Mouse (Mus musculus): ENCODE results near the gene Yipf2. TPM values are rescaled to one million over a fixed set of nuclear protein-coding genes. Genes with fewer than 3 reads are reported as not detected.

The Yipf2 gene
- polyA plus RNA-seq, 1 experiment from 2014 or later, result 34.7 TPM

- H3K27ac ChIP-seq (ENCODE audit: low read length), result no peak overlapping the region
- no peaks in the 10 kb centered on the region for H3K9me3 ChIP-seq (ENCODE audit: control insufficient read depth, low read length)
- 83% methylated on average over 8 of the region's 8 CpGs for WGBS
- no peak for ATAC-seq
- no peak overlapping the region for H3K4me2 ChIP-seq (ENCODE audit: low read depth, low read length)
- no peaks in the 10 kb centered on the region for H3K27me3 ChIP-seq (replicated peaks; ENCODE audit: control insufficient read depth, insufficient read depth, low read length)
- no peak overlapping the region for H3K4me3 ChIP-seq (ENCODE audit: low read length)
- H3K4me1 ChIP-seq (ENCODE audit: control insufficient read depth, insufficient read depth, low read length), result no peaks in the 10 kb centered on the region
- H3K9ac ChIP-seq (ENCODE audit: low read depth, low read length), result no peak overlapping the region
- H3K36me3 ChIP-seq (ENCODE audit: control insufficient read depth, insufficient read depth, low read length), result 0 out of 2 replicates have a peak, but pooled peaks cover 8% of the 10 kb centered on the region
Measured at GRCm38 (mm10) chr9:21568657-21569255, 23.9 kb downstream of the Yipf2 start.

DNA sequence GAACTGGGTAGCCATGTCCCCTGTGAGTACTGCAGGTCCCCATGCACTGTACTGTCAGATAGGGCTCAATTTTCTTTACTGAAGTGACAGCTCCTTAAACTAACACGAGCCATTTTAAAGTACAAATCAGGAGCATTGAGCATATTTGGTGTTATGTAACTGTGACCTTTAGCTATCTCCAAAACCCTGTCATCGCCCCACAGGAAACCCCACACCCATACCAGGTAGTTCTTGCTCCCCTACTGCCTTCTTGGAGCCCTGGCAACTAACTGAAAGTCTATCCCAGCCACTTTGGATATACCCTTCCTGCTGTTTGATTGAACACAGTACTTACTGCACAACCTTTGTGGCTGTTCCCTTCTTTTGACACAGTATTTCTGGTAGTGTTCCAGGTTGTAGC is 25.6 kb downstream of the Yipf2 start:
- H3K9me3 ChIP-seq (ENCODE audit: control insufficient read depth, low read length), result no peaks in the 10 kb centered on the region
- H3K9ac ChIP-seq (ENCODE audit: low read depth, low read length), result no peak overlapping the region
- H3K27me3 ChIP-seq (replicated peaks; ENCODE audit: control insufficient read depth, insufficient read depth, low read length), result no peaks in the 10 kb centered on the region
- no peaks in the 10 kb centered on the region for H3K4me1 ChIP-seq (ENCODE audit: control insufficient read depth, insufficient read depth, low read length)
- no peak overlapping the region for H3K4me3 ChIP-seq (ENCODE audit: low read length)
- 86% methylated on average over 2 of the region's 2 CpGs for WGBS
- H3K36me3 ChIP-seq (ENCODE audit: control insufficient read depth, insufficient read depth, low read length), result 0 out of 2 replicates have a peak, but pooled peaks cover 8% of the 10 kb centered on the region
- no peak overlapping the region for H3K4me2 ChIP-seq (ENCODE audit: low read depth, low read length)
- no peak for ATAC-seq
- no peak overlapping the region for H3K27ac ChIP-seq (ENCODE audit: low read length)

DNA sequence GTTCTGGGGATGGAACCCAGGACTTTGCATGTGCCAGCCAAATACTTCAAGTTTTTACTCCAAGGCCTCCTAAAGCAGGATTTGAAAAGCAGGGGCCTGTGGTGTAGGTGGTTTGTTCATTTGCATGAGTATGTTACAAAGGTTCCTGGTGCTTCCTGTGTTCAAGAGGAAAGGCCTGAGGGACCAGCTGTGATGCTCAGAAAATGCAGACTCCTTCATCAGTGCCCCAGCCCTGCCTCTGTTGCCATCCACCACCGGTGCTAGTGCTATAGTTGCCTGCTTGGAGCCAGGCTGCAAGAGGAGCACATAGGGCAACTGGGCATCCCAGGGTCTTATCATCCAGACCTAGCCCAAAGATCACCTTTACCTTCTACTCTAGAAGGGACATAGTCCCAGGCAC is 26.1 kb downstream of the Yipf2 start:
- H3K36me3 ChIP-seq (ENCODE audit: control insufficient read depth, insufficient read depth, low read length), result 0 out of 2 replicates have a peak, but pooled peaks cover 7% of the 10 kb centered on the region
- no peaks in the 10 kb centered on the region for H3K9me3 ChIP-seq (ENCODE audit: control insufficient read depth, low read length)
- WGBS, result 88% methylated on average over 1 of the region's 1 CpGs
- no peaks in the 10 kb centered on the region for H3K4me1 ChIP-seq (ENCODE audit: control insufficient read depth, insufficient read depth, low read length)
- no peak overlapping the region for H3K4me2 ChIP-seq (ENCODE audit: low read depth, low read length)
- H3K9ac ChIP-seq (ENCODE audit: low read depth, low read length), result no peak overlapping the region
- no peak overlapping the region for H3K4me3 ChIP-seq (ENCODE audit: low read length)
- no peaks in the 10 kb centered on the region for H3K27me3 ChIP-seq (replicated peaks; ENCODE audit: control insufficient read depth, insufficient read depth, low read length)
- ATAC-seq, result no peak
- no peak overlapping the region for H3K27ac ChIP-seq (ENCODE audit: low read length)

DNA sequence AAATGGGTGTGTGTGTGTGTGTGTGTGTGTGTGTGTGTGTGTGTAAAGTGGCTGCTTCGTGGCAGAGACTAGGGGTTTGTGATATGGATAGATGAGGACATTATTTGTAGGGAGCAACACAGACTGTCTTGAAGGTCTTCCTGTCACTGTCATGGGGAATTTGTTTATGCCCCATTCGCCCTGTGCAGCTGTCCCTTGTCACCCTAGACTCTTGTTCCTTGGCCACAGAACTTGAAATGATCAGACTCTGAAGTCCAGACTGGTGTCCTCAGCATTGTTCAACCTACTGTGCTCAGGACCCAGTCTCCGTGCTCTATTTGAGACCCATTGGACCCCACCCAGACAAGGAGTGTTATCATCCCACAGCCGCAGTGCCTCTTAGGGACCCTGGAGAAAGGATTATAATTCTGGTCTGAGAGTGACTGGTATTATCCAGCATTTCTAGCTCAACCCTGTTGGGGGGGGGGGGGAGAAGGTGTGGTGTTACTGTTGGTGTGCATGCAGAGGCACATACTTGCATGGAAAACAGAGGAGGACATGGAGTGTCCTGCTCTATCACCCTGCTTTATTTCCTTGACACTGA is 27.5 kb downstream of the Yipf2 start:
- 73% methylated on average over 4 of the region's 4 CpGs for WGBS
- H3K36me3 ChIP-seq (ENCODE audit: control insufficient read depth, insufficient read depth, low read length), result no peaks in the 10 kb centered on the region
- ATAC-seq, result no peak

GRCm38 (mm10) chr9:21564420-21564819 is 28.2 kb downstream of the Yipf2 start:
- ATAC-seq, result no peak
- whole genome bisulfite sequencing, result 63% methylated on average over 1 of the region's 1 CpGs
- Histone ChIP-seq H3K4me3 (ENCODE audit: low read length) (no peak overlapping the region), H3K4me2 (ENCODE audit: low read depth, low read length) (no peak overlapping the region), H3K9ac (ENCODE audit: low read depth, low read length) (no peak overlapping the region), H3K27me3 (replicated peaks; ENCODE audit: control insufficient read depth, insufficient read depth, low read length) (no peaks in the 10 kb centered on the region), H3K27ac (ENCODE audit: low read length) (no peak overlapping the region), H3K4me1 (ENCODE audit: control insufficient read depth, insufficient read depth, low read length) (no peaks in the 10 kb centered on the region), H3K9me3 (ENCODE audit: control insufficient read depth, low read length) (no peaks in the 10 kb centered on the region), H3K36me3 (ENCODE audit: control insufficient read depth, insufficient read depth, low read length) (no peaks in the 10 kb centered on the region)

More for the DNA sequence above, 27.5 kb downstream of the Yipf2 start:
- no peak overlapping the region for H3K4me3 ChIP-seq (ENCODE audit: low read length)
- H3K4me1 ChIP-seq (ENCODE audit: control insufficient read depth, insufficient read depth, low read length), result no peaks in the 10 kb centered on the region
- H3K9me3 ChIP-seq (ENCODE audit: control insufficient read depth, low read length), result no peaks in the 10 kb centered on the region
- no peak overlapping the region for H3K4me2 ChIP-seq (ENCODE audit: low read depth, low read length)
- no peak overlapping the region for H3K27ac ChIP-seq (ENCODE audit: low read length)
- no peak overlapping the region for H3K9ac ChIP-seq (ENCODE audit: low read depth, low read length)
- no peaks in the 10 kb centered on the region for H3K27me3 ChIP-seq (replicated peaks; ENCODE audit: control insufficient read depth, insufficient read depth, low read length)

DNA sequence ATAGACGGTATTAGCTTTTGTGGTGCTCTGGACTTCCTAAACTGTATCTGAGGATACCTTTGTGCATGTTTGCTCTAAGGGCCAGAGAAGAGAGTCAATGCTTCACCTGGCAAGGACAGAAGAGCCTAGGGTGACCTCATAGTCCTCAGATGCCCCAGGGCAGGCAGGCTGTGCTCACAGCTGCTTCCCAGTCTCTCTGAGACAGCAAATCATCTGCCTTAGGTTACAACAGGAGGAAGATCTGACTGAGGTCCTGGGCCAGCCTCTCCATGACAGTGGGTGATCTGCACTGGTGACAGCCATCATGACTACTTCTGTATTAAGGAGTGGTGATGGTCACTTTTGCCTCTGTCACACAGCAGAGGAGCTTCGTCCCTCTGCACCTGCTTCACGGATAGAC is 33.5 kb downstream of the Yipf2 start:
- no peak for ATAC-seq
- Histone ChIP-seq H3K27ac (ENCODE audit: low read length) (no peak overlapping the region), H3K4me3 (ENCODE audit: low read length) (no peak overlapping the region), H3K4me2 (ENCODE audit: low read depth, low read length) (no peak overlapping the region), H3K9me3 (ENCODE audit: control insufficient read depth, low read length) (no peaks in the 10 kb centered on the region), H3K27me3 (replicated peaks; ENCODE audit: control insufficient read depth, insufficient read depth, low read length) (no peaks in the 10 kb centered on the region), H3K36me3 (ENCODE audit: control insufficient read depth, insufficient read depth, low read length) (no peaks in the 10 kb centered on the region), H3K4me1 (ENCODE audit: control insufficient read depth, insufficient read depth, low read length) (peaks cover 13% of the 10 kb centered on the region), H3K9ac (ENCODE audit: low read depth, low read length) (no peak overlapping the region)
- 94% methylated on average over 3 of the region's 3 CpGs for WGBS

- peak overlapping the region; percentile 34 for H3K27ac ChIP-seq (ENCODE audit: low read length)
- H3K27me3 ChIP-seq (replicated peaks; ENCODE audit: control insufficient read depth, insufficient read depth, low read length), result no peaks in the 10 kb centered on the region
- no peaks in the 10 kb centered on the region for H3K9me3 ChIP-seq (ENCODE audit: control insufficient read depth, low read length)
- H3K4me3 ChIP-seq (ENCODE audit: low read length), result no peak overlapping the region
- ATAC-seq, result peak; percentile 94
- 53% methylated on average over 4 of the region's 4 CpGs for WGBS
- no peaks in the 10 kb centered on the region for H3K36me3 ChIP-seq (ENCODE audit: control insufficient read depth, insufficient read depth, low read length)
- no peak overlapping the region for H3K4me2 ChIP-seq (ENCODE audit: low read depth, low read length)
- peaks cover 13% of the 10 kb centered on the region for H3K4me1 ChIP-seq (ENCODE audit: control insufficient read depth, insufficient read depth, low read length)
- no peak overlapping the region for H3K9ac ChIP-seq (ENCODE audit: low read depth, low read length)
Measured at GRCm38 (mm10) chr9:21558366-21558765, 34.3 kb downstream of the Yipf2 start.

GRCm38 (mm10) chr9:21557556-21557955 is 35.1 kb downstream of the Yipf2 start:
- H3K4me3 ChIP-seq (ENCODE audit: low read length), result no peak overlapping the region
- no peaks in the 10 kb centered on the region for H3K27me3 ChIP-seq (replicated peaks; ENCODE audit: control insufficient read depth, insufficient read depth, low read length)
- no peak for ATAC-seq
- H3K36me3 ChIP-seq (ENCODE audit: control insufficient read depth, insufficient read depth, low read length), result no peaks in the 10 kb centered on the region
- no peak overlapping the region for H3K9ac ChIP-seq (ENCODE audit: low read depth, low read length)
- H3K9me3 ChIP-seq (ENCODE audit: control insufficient read depth, low read length), result no peaks in the 10 kb centered on the region
- no peak overlapping the region for H3K4me2 ChIP-seq (ENCODE audit: low read depth, low read length)
- H3K27ac ChIP-seq (ENCODE audit: low read length), result no peak overlapping the region
- WGBS, result 86% methylated on average over 2 of the region's 2 CpGs
- H3K4me1 ChIP-seq (ENCODE audit: control insufficient read depth, insufficient read depth, low read length), result peaks cover 13% of the 10 kb centered on the region

- Histone ChIP-seq H3K4me1 (ENCODE audit: control insufficient read depth, insufficient read depth, low read length) (peaks cover 13% of the 10 kb centered on the region), H3K36me3 (ENCODE audit: control insufficient read depth, insufficient read depth, low read length) (no peaks in the 10 kb centered on the region), H3K4me3 (ENCODE audit: low read length) (no peak overlapping the region), H3K27ac (ENCODE audit: low read length) (no peak overlapping the region), H3K27me3 (replicated peaks; ENCODE audit: control insufficient read depth, insufficient read depth, low read length) (no peaks in the 10 kb centered on the region), H3K9me3 (ENCODE audit: control insufficient read depth, low read length) (no peaks in the 10 kb centered on the region), H3K9ac (ENCODE audit: low read depth, low read length) (no peak overlapping the region), H3K4me2 (ENCODE audit: low read depth, low read length) (no peak overlapping the region)
- WGBS, result 94% methylated on average over 2 of the region's 2 CpGs
- ATAC-seq, result no peak
Measured at GRCm38 (mm10) chr9:21556996-21557395, 35.6 kb downstream of the Yipf2 start.

Measured in intestine, embryonic 16.5 days (tissue).